Mouse (Mus musculus): ENCODE measurements around the gene Gm20605.

GRCm38 (mm10) chr5:137672361-137672760 is 43.4 kb downstream of the Gm20605 start:
- TF ChIP-seq CTCF (IDR thresholded peaks at IDR 0.05; ENCODE audit: insufficient read depth, low read length), result no peak
- TF ChIP-seq POLR2A (IDR thresholded peaks at IDR 0.05; ENCODE audit: borderline replicate concordance, extremely low read depth, low read depth, low read length), result no peak

All from lung, adult 2 months (tissue).